Comparison of ENCODE assay signal across 13 mouse cellular contexts in the genomic region with DNA sequence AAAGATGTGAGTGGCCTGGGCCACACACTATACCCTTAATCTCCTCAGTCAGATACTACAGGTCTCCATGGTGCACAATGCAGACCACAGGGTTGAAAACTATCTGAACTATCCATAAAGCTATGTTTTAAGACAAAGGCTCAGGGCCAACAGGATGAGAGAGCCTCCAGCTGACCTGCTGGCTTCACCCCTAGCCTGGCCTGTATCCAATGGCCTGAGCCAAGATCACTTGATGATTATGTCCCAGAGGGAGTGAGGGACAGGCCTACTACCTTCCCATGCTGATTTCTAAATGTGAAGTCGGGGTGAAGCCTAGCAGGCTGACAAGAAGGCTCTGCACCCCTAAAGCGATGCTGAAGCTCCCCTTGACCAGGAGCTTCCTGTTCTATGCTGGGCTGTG. TPM values are rescaled to one million over a fixed set of nuclear protein-coding genes. Genes with fewer than 3 reads are reported as not detected.
A peak's percentile ranks its signal among the peaks of the same experiment; 100 is the strongest.
DNase-seq lines count a peak whose midpoint lies in the region; ATAC-seq and TF ChIP-seq lines count a peak whose summit lies in the region.
"Had no signal": no experiment of that assay in that cellular context is flagged by ENCODE, and none has a peak within 500 bp of the region (broad histone marks: within the 10 kb centered on the region; RNA-seq: fewer than 3 reads in every experiment).

No protein-coding gene starts in this region.

- TF ChIP-seq CTCF in liver, postnatal 0 days (IDR thresholded peaks at IDR 0.05; ENCODE audit: low read depth): no peak

- H3K4me2 ChIP-seq in liver, postnatal 0 days (ENCODE audit: low read depth, low read length): no peak overlapping the region
- H3K4me2 ChIP-seq: hindbrain, embryonic 13.5 days; neural tube, embryonic 15.5 days had no signal

- H3K9me3 ChIP-seq in liver, postnatal 0 days (ENCODE audit: low read length): no peaks in the 10 kb centered on the region
- no peaks in the 10 kb centered on the region for H3K9me3 ChIP-seq in embryonic facial prominence, embryonic 10.5 days
- H3K9me3 ChIP-seq: hindbrain, embryonic 13.5 days; neural tube, embryonic 15.5 days had no signal

- ATAC-seq in liver, postnatal 0 days: no peak
- no peak for ATAC-seq in CD4-positive, CD25-positive, alpha-beta regulatory T cell, adult 4 months
- ATAC-seq: forebrain, embryonic 16.5 days had no signal

- H3K36me3 ChIP-seq in liver, postnatal 0 days (replicated peaks; ENCODE audit: insufficient read depth, low read length): no peaks in the 10 kb centered on the region
- no peaks in the 10 kb centered on the region for H3K36me3 ChIP-seq in embryonic facial prominence, embryonic 10.5 days (replicated peaks)
- H3K36me3 ChIP-seq: hindbrain, embryonic 13.5 days; neural tube, embryonic 15.5 days had no signal

- 79% methylated on average over 2 of the region's 2 CpGs for WGBS in liver, postnatal 0 days (ENCODE audit: insufficient replicate concordance)
- WGBS in embryonic facial prominence, embryonic 10.5 days: 84% methylated on average over 2 of the region's 2 CpGs

- no peak overlapping the region for H3K4me3 ChIP-seq in liver, postnatal 0 days (ENCODE audit: low read depth, low read length)
- H3K4me3 ChIP-seq in embryonic facial prominence, embryonic 10.5 days: no peak overlapping the region
- H3K4me3 ChIP-seq: hindbrain, embryonic 13.5 days; neural tube, embryonic 15.5 days had no signal

- peak overlapping the region; percentile 94 for H3K27ac ChIP-seq in liver, postnatal 0 days (ENCODE audit: low read depth)
- no peak overlapping the region for H3K27ac ChIP-seq in embryonic facial prominence, embryonic 10.5 days (replicated peaks)
- H3K27ac ChIP-seq: hindbrain, embryonic 13.5 days had no signal

- DNase-seq in cerebellum, postnatal 10 days: peak; percentile 68 to 75
- DNase-seq in cerebellum, adult 9-10 months: no peak
- peak; percentile 41 for DNase-seq in adipocyte (ENCODE audit: low spot score)
- DNase-seq in heart, postnatal 10 days: peak; percentile 55 to 62
- no peak for DNase-seq in liver, postnatal 0 days
- no peak for DNase-seq in embryonic facial prominence, embryonic 10.5 days (ENCODE audit: low spot score)
- no peak for DNase-seq in frontal cortex, adult 2 months (ENCODE audit: extremely low spot score in 1 of 2, low spot score in 1 of 2)
- DNase-seq: B cell, adult 2 months; cerebellum, adult 11-12 months had no signal

- no peak overlapping the region for H3K9ac ChIP-seq in liver, postnatal 0 days (replicated peaks)
- H3K9ac ChIP-seq: hindbrain, embryonic 13.5 days; neural tube, embryonic 15.5 days had no signal

- no peaks in the 10 kb centered on the region for H3K27me3 ChIP-seq in liver, postnatal 0 days (ENCODE audit: insufficient read depth, low read length)
- no peaks in the 10 kb centered on the region for H3K27me3 ChIP-seq in embryonic facial prominence, embryonic 10.5 days (replicated peaks; ENCODE audit: low read depth, poor library complexity, severe bottlenecking)
- H3K27me3 ChIP-seq: hindbrain, embryonic 13.5 days; neural tube, embryonic 15.5 days had no signal

- intact Hi-C loops in heart, postnatal 10 days (cut with DNase I): no loop called here

- H3K4me1 ChIP-seq in liver, postnatal 0 days (ENCODE audit: insufficient read depth): peaks cover 66% of the 10 kb centered on the region
- peaks cover 15% of the 10 kb centered on the region for H3K4me1 ChIP-seq in embryonic facial prominence, embryonic 10.5 days

- no peak for TF ChIP-seq EP300 in liver, postnatal 0 days (IDR thresholded peaks at IDR 0.05; ENCODE audit: low read depth)

RNA-seq across cellular contexts. Expression of gene Lpcat1, which starts 21.9 kb away (rescaled TPM):
- total RNA-seq in heart, postnatal 10 days (2021): 10 to 100 TPM; 10.7 to 13.0 TPM
- polyA plus RNA-seq in liver, postnatal 0 days (2015; fragmentation: Nextera tagmentation; extraction: Ambion mirVana): 31.0 and 32.4 TPM in 2 replicates
- 59.4 and 60.5 TPM in 2 replicates for polyA plus RNA-seq in embryonic facial prominence, embryonic 10.5 days (2016; fragmentation: Nextera tagmentation; extraction: Ambion mirVana)
- polyA plus RNA-seq in frontal cortex, adult 2 months (2012; rRNA removed): 33.4 and 44.2 TPM in 2 replicates
- 10 to 100 TPM; 29.0 to 34.0 TPM for polyA plus RNA-seq in CD4-positive, CD25-positive, alpha-beta regulatory T cell, adult 4 months (2017; shearing (Covaris generic))

Comparison
In these comparisons a context has a peak if more than half of its experiments do, and no peak if none do; other contexts are left out.
1. DNase-seq: peak in cerebellum, postnatal 10 days (2 of 2), adipocyte (single experiment) and heart, postnatal 10 days (2 of 2); none in cerebellum, adult 9-10 months (single experiment), liver, postnatal 0 days (single experiment), embryonic facial prominence, embryonic 10.5 days (single experiment) and frontal cortex, adult 2 months (0 of 2).